In genomic region chr17:32809544-32810374, GRCm38 (mm10) we compare ENCODE assay signal across 7 mouse cellular contexts. TPM values are rescaled to one million over a fixed set of nuclear protein-coding genes. Genes with fewer than 3 reads are reported as not detected.
DNase-seq lines count a peak whose midpoint lies in the region; ATAC-seq lines count a peak whose summit lies in the region.

Gene Zfp811 (minus strand): TSS chr17:32809931.

- no peaks in the 10 kb centered on the region for H3K27me3 ChIP-seq in embryonic facial prominence, embryonic 14.5 days (replicated peaks; ENCODE audit: control insufficient read depth, insufficient read depth, low read length)
- no peaks in the 10 kb centered on the region for H3K27me3 ChIP-seq in hindbrain, embryonic 10.5 days (ENCODE audit: insufficient read depth, poor library complexity, severe bottlenecking)

- peak within 1 kb of the TSS; percentile 67 for H3K9ac ChIP-seq in embryonic facial prominence, embryonic 14.5 days (ENCODE audit: low read depth, low read length)

- H3K9me3 ChIP-seq in embryonic facial prominence, embryonic 14.5 days (ENCODE audit: control insufficient read depth, low read length): no peaks in the 10 kb centered on the region
- H3K9me3 ChIP-seq in hindbrain, embryonic 10.5 days: no peaks in the 10 kb centered on the region

- 2% methylated on average over 17 of the region's 17 CpGs for WGBS in embryonic facial prominence, embryonic 14.5 days
- under 1% methylated on average over 17 of the region's 17 CpGs for WGBS in hindbrain, embryonic 10.5 days

- H3K4me1 ChIP-seq in embryonic facial prominence, embryonic 14.5 days (ENCODE audit: control insufficient read depth, insufficient read depth, low read length): peaks cover 10% of the 10 kb centered on the region
- peaks cover 46% of the 10 kb centered on the region for H3K4me1 ChIP-seq in hindbrain, embryonic 10.5 days (replicated peaks)

- H3K4me2 ChIP-seq in embryonic facial prominence, embryonic 14.5 days (ENCODE audit: low read depth, low read length): peak within 1 kb of the TSS; percentile 74

- peak; percentile 95 for DNase-seq in ES-CJ7 (ENCODE audit: low read depth, low spot score)
- peak; percentile 45 for DNase-seq in adrenal gland, postnatal 14 days
- DNase-seq in embryonic facial prominence, embryonic 14.5 days (ENCODE audit: low spot score): peak; percentile 93
- DNase-seq in hindbrain, embryonic 10.5 days (ENCODE audit: low spot score): peak; percentile 82
- peak; percentile 25 to 64 for DNase-seq in left cerebral cortex, adult 9 months (ENCODE audit: low spot score in 2 of 2)
- peak; percentile 75 for DNase-seq in neural tube, embryonic 10.5 days (ENCODE audit: extremely low spot score, low spot score)
- DNase-seq in urinary bladder, postnatal 25 days (ENCODE audit: low spot score): no peak

- peaks cover 2% of the 10 kb centered on the region for H3K36me3 ChIP-seq in embryonic facial prominence, embryonic 14.5 days (ENCODE audit: control insufficient read depth, insufficient read depth, low read length)
- H3K36me3 ChIP-seq in hindbrain, embryonic 10.5 days: peaks cover 6% of the 10 kb centered on the region

- peak within 1 kb of the TSS; percentile 55 for H3K4me3 ChIP-seq in embryonic facial prominence, embryonic 14.5 days (ENCODE audit: low read depth, low read length)
- H3K4me3 ChIP-seq in hindbrain, embryonic 10.5 days: peak within 1 kb of the TSS; percentile 72

- peak within 1 kb of the TSS; percentile 76 for H3K27ac ChIP-seq in embryonic facial prominence, embryonic 14.5 days (replicated peaks; ENCODE audit: low read depth, low read length)
- peak within 1 kb of the TSS; percentile 96 for H3K27ac ChIP-seq in hindbrain, embryonic 10.5 days

- ATAC-seq in embryonic facial prominence, embryonic 14.5 days (ENCODE audit: low read depth): peak; percentile 93

RNA-seq across cellular contexts. Expression of gene Zfp811, which starts in this region (rescaled TPM):
- total RNA-seq in adrenal gland, postnatal 14 days (2021): 0.44 and 0.75 TPM in 2 replicates
- polyA plus RNA-seq in embryonic facial prominence, embryonic 14.5 days (2014; fragmentation: Nextera tagmentation; extraction: Ambion mirVana): 2.8 and 3.5 TPM in 2 replicates
- 26.1 and 33.1 TPM in 2 replicates for polyA plus RNA-seq in hindbrain, embryonic 10.5 days (2016; fragmentation: Nextera tagmentation; extraction: Ambion mirVana)

Comparison
In these comparisons a context has a peak if more than half of its experiments do, and no peak if none do; other contexts are left out.
1. Peak in DNase-seq in adrenal gland, postnatal 14 days; RNA of the gene not detected or under 1 TPM.